Mouse (Mus musculus) ovary, adult 10 weeks (tissue): ENCODE measurements around the gene Trim60. TPM values are rescaled to one million over a fixed set of nuclear protein-coding genes. Genes with fewer than 3 reads are reported as not detected.

Experiments used
- polyA plus RNA-seq: library from polyadenylated mRNA; stranded (reverse); fragments of 350-450 nt; fragmentation: Illumina TruSeq; extraction: RNeasy Lipid Tissue Mini Kit (QIAGEN cat#74804); gene quantifications from one replicate; pipeline ENCODE4 v1.2.3, GENCODE M21; 2014

The Trim60 gene
- 10.4 TPM for polyA plus RNA-seq

GRCm38 (mm10) chr8:65018423-65018822 lies at the start of gene Trim60, which contains the start of gene Trim61:
Gene Trim60 (minus strand): TSS chr8:65018584.
Gene Trim61 (minus strand): TSS chr8:65018523.

GRCm38 (mm10) chr8:65037117-65037533 lies 18.7 kb upstream of the Trim60 start, which contains the start of gene Apela:
Gene Apela (minus strand): TSS chr8:65037336.

GRCm38 (mm10) chr8:64987731-64988130 lies 30.7 kb downstream of the Trim60 start, which contains the start of gene Trim75:
Gene Trim75 (minus strand): TSS chr8:64987831.

Other genes with a start within 250 kb of the Trim60 start
- gene Klhl2, start 168.6 kb downstream of the Trim60 start, polyA plus RNA-seq, result 44.0 TPM
- 21.2 TPM for gene Tmem192, start 71.4 kb downstream of the Trim60 start, polyA plus RNA-seq
- 16.2 TPM for gene Trim75, start 30.8 kb downstream of the Trim60 start, polyA plus RNA-seq
- 70.7 TPM for gene Trim61, start 61 bp downstream of the Trim60 start, polyA plus RNA-seq
- gene Apela, start 18.8 kb upstream of the Trim60 start, polyA plus RNA-seq, result 1.8 TPM
- gene Gm10663, start 56.4 kb upstream of the Trim60 start, polyA plus RNA-seq, result not detected
- 0.40 TPM for gene BC030870, start 111.0 kb upstream of the Trim60 start, polyA plus RNA-seq